Mouse (Mus musculus): ENCODE results near the gene Btnl2.
"Not testable (repeated sequence)": the region's sequence is repeated elsewhere in the genome, so short reads cannot be mapped to it uniquely, and the experiment has no call there.

Btnl2 gene

GRCm38 (mm10) chr17:34354539-34354938, at the start of gene Btnl2:
Gene Btnl2, plus strand, starts transcription at chr17:34354822.
- no peak for DNase-seq (ENCODE audit: low spot score in 2 of 2)

GRCm38 (mm10) chr17:34305380-34306030, 49.1 kb upstream of the Btnl2 start, which contains the start of gene H2-Eb1:
Gene H2-Eb1, plus strand, starts transcription at chr17:34305867.
- DNase-seq (ENCODE audit: low spot score in 2 of 2) = peak; percentile 93 to 94

- DNase-seq (ENCODE audit: low spot score in 2 of 2) = no peak
Observed at GRCm38 (mm10) chr17:34306407-34306806, 48.2 kb upstream of the Btnl2 start.

- DNase-seq (ENCODE audit: low spot score in 2 of 2) = no peak
Observed at GRCm38 (mm10) chr17:34307216-34307615, 47.4 kb upstream of the Btnl2 start.

GRCm38 (mm10) chr17:34308161-34308560, 46.5 kb upstream of the Btnl2 start:
- DNase-seq (ENCODE audit: low spot score in 2 of 2) = no peak

GRCm38 (mm10) chr17:34309225-34309624, 45.4 kb upstream of the Btnl2 start:
- DNase-seq (ENCODE audit: low spot score in 2 of 2) = no peak

GRCm38 (mm10) chr17:34309683-34310385, 44.8 kb upstream of the Btnl2 start:
- DNase-seq (ENCODE audit: low spot score in 2 of 2) = peak; percentile 69 to 70

- not testable (repeated sequence) for DNase-seq (ENCODE audit: low spot score in 2 of 2)
Observed at GRCm38 (mm10) chr17:34310526-34310925, 44.1 kb upstream of the Btnl2 start.

GRCm38 (mm10) chr17:34312185-34312584, 42.4 kb upstream of the Btnl2 start:
- no peak for DNase-seq (ENCODE audit: low spot score in 2 of 2)

GRCm38 (mm10) chr17:34313393-34313792, 41.2 kb upstream of the Btnl2 start:
- peak; percentile 80 to 85 for DNase-seq (ENCODE audit: low spot score in 2 of 2)

GRCm38 (mm10) chr17:34314286-34314685, 40.3 kb upstream of the Btnl2 start:
- DNase-seq (ENCODE audit: low spot score in 2 of 2) = no peak

GRCm38 (mm10) chr17:34315512-34315911, 39.1 kb upstream of the Btnl2 start:
- no peak for DNase-seq (ENCODE audit: low spot score in 2 of 2)

GRCm38 (mm10) chr17:34316697-34317096, 37.9 kb upstream of the Btnl2 start:
- DNase-seq (ENCODE audit: low spot score in 2 of 2) = no peak

GRCm38 (mm10) chr17:34317275-34317674, 37.3 kb upstream of the Btnl2 start:
- DNase-seq (ENCODE audit: low spot score in 2 of 2) = no peak

- no peak for DNase-seq (ENCODE audit: low spot score in 2 of 2)
Observed at GRCm38 (mm10) chr17:34325436-34325835, 29.2 kb upstream of the Btnl2 start, which contains the start of gene H2-Eb2. Gene H2-Eb2, plus strand, starts transcription at chr17:34325665.

- no peak for DNase-seq (ENCODE audit: low spot score in 2 of 2)
Observed at GRCm38 (mm10) chr17:34326373-34326772, 28.2 kb upstream of the Btnl2 start.

GRCm38 (mm10) chr17:34329807-34330206, 24.8 kb upstream of the Btnl2 start:
- DNase-seq (ENCODE audit: low spot score in 2 of 2) = no peak

GRCm38 (mm10) chr17:34331200-34331599, 23.4 kb upstream of the Btnl2 start:
- DNase-seq (ENCODE audit: low spot score in 2 of 2) = no peak

- DNase-seq (ENCODE audit: low spot score in 2 of 2) = no peak
Observed at GRCm38 (mm10) chr17:34340619-34341402, 13.8 kb upstream of the Btnl2 start.

- no peak for DNase-seq (ENCODE audit: low spot score in 2 of 2)
Observed at GRCm38 (mm10) chr17:34344882-34345281, 9.7 kb upstream of the Btnl2 start.

- no peak for DNase-seq (ENCODE audit: low spot score in 2 of 2)
Observed at GRCm38 (mm10) chr17:34345486-34345885, 9.1 kb upstream of the Btnl2 start.

GRCm38 (mm10) chr17:34346041-34346440, 8.6 kb upstream of the Btnl2 start:
- no peak for DNase-seq (ENCODE audit: low spot score in 2 of 2)
